In genomic region chr6:31221490-31221889, GRCm38 (mm10) we compare ENCODE assay signal across 8 mouse cellular contexts.
DNase-seq lines count a peak whose midpoint lies in the region; ATAC-seq and TF ChIP-seq lines count a peak whose summit lies in the region.

No protein-coding gene starts in this region.

- H3K9me3 ChIP-seq in midbrain, embryonic 13.5 days, result no peaks in the 10 kb centered on the region

- peak overlapping the region; percentile 100 for H3K27ac ChIP-seq in layer of hippocampus, adult 2 months
- no peak overlapping the region for H3K27ac ChIP-seq in midbrain, embryonic 13.5 days

- TF ChIP-seq CTCF in layer of hippocampus, adult 2 months (conservative IDR thresholded peaks at IDR 0.05), result no peak

- intact Hi-C loops in left cerebral cortex, postnatal 4 days (cut with DNase I), result loop anchor here (10.0 kb wide), 1 partner anchor 53 kb away; no protein-coding TSS in a partner anchor

- no peak overlapping the region for H3K9ac ChIP-seq in midbrain, embryonic 13.5 days (replicated peaks)

- no peak for DNase-seq in layer of hippocampus, adult 2 months (ENCODE audit: low spot score in 2 of 2)
- DNase-seq in layer of hippocampus, postnatal 10 days (ENCODE audit: low spot score in 2 of 2), result no peak
- DNase-seq in MN1 (ENCODE audit: low spot score), result peak; percentile 75
- no peak for DNase-seq in spleen, postnatal 10 days (ENCODE audit: low spot score in 2 of 2)
- DNase-seq in left cerebral cortex, postnatal 4 days, result no peak
- DNase-seq in ovary, postnatal 14 days (ENCODE audit: low spot score), result no peak

- no peaks in the 10 kb centered on the region for H3K36me3 ChIP-seq in midbrain, embryonic 13.5 days

- H3K27me3 ChIP-seq in midbrain, embryonic 13.5 days, result peaks cover 50% of the 10 kb centered on the region

- ATAC-seq in granulocyte monocyte progenitor cell, adult 5-6 weeks (replicated peaks; ENCODE audit: poor library complexity, severe bottlenecking), result peak; percentile 47
- ATAC-seq in midbrain, embryonic 13.5 days, result no peak

- peak overlapping the region; percentile 66 for H3K4me2 ChIP-seq in midbrain, embryonic 13.5 days (replicated peaks)

- 17% methylated on average over 10 of the region's 10 CpGs for WGBS in midbrain, embryonic 13.5 days

- peak overlapping the region; percentile 69 for H3K4me3 ChIP-seq in layer of hippocampus, adult 2 months
- no peak overlapping the region for H3K4me3 ChIP-seq in midbrain, embryonic 13.5 days (replicated peaks)

- peaks cover 45% of the 10 kb centered on the region for H3K4me1 ChIP-seq in midbrain, embryonic 13.5 days (replicated peaks)
